Mouse (Mus musculus): ENCODE measurements at regions not wholly inside any gene's neighbourhood (a gene's known extent, or its start where the extent isn't known, plus 50 kb on each side); places are given as distances from the start of the nearest gene placed in this dataset.

- Histone ChIP-seq H3K4me3 (ENCODE audit: low read length) (no peak overlapping the region), H3K9me3 (ENCODE audit: low read length) (0 out of 2 replicates have a peak, but pooled peaks cover 2% of the 10 kb centered on the region), H3K4me2 (replicated peaks; ENCODE audit: low read depth, low read length) (no peak overlapping the region), H3K4me1 (ENCODE audit: insufficient read depth, low read length) (no peaks in the 10 kb centered on the region), H3K36me3 (ENCODE audit: insufficient read depth, low read length) (no peaks in the 10 kb centered on the region), H3K27ac (ENCODE audit: low read length) (no peak overlapping the region), H3K27me3 (ENCODE audit: insufficient read depth, low read length) (no peaks in the 10 kb centered on the region), H3K9ac (replicated peaks; ENCODE audit: low read length) (no peak overlapping the region)
- ATAC-seq (ENCODE audit: low FRiP score, low TSS enrichment): no peak
Measured at GRCm38 (mm10) chr13:90212390-90212789, 123.0 kb upstream of the Xrcc4 start.

- ATAC-seq (ENCODE audit: low FRiP score, low TSS enrichment): no peak
- no peaks in the 10 kb centered on the region for H3K36me3 ChIP-seq (ENCODE audit: insufficient read depth, low read length)
Measured at GRCm38 (mm10) chr13:90207875-90208274, 118.5 kb upstream of the Xrcc4 start.

More at GRCm38 (mm10) chr13:90207875-90208274, 118.5 kb upstream of the Xrcc4 start:
- H3K4me2 ChIP-seq (replicated peaks; ENCODE audit: low read depth, low read length): no peak overlapping the region
- no peaks in the 10 kb centered on the region for H3K4me1 ChIP-seq (ENCODE audit: insufficient read depth, low read length)
- no peak overlapping the region for H3K4me3 ChIP-seq (ENCODE audit: low read length)
- 0 out of 2 replicates have a peak, but pooled peaks cover 2% of the 10 kb centered on the region for H3K9me3 ChIP-seq (ENCODE audit: low read length)
- no peak overlapping the region for H3K9ac ChIP-seq (replicated peaks; ENCODE audit: low read length)
- H3K27me3 ChIP-seq (ENCODE audit: insufficient read depth, low read length): no peaks in the 10 kb centered on the region
- no peak overlapping the region for H3K27ac ChIP-seq (ENCODE audit: low read length)
